Mouse (Mus musculus): ENCODE measurements around the gene Olfr10.

- TF ChIP-seq TBP (conservative IDR thresholded peaks at IDR 0.05; ENCODE audit: low read depth, low read length) = no peak
- TF ChIP-seq KAT2A (IDR thresholded peaks at IDR 0.05; ENCODE audit: insufficient replicate concordance, low read length) = no peak
These were observed 43.8 kb upstream of the Olfr10 start for GRCm38 (mm10) chr11:49260598-49261312.
